Mouse (Mus musculus): ENCODE results near the gene 1700013G24Rik. TPM values are rescaled to one million over a fixed set of nuclear protein-coding genes. Genes with fewer than 3 reads are reported as not detected.

Gene 1700013G24Rik
- polyA plus RNA-seq, 1 experiment from 2014 or later = not detected

GRCm38 (mm10) chr4:137458861-137459260 lies 5.8 kb downstream of the 1700013G24Rik start:
- TF ChIP-seq CTCF (IDR thresholded peaks at IDR 0.05; ENCODE audit: low read depth) = no peak
- Histone ChIP-seq H3K36me3 (ENCODE audit: insufficient read depth) (no peaks in the 10 kb centered on the region), H3K9me3 (ENCODE audit: low read depth, low read length) (no peaks in the 10 kb centered on the region), H3K4me1 (ENCODE audit: insufficient read depth) (peaks cover 14% of the 10 kb centered on the region; the same call in 1 of the 2 replicates), H3K27ac (ENCODE audit: low read depth) (no peak overlapping the region), H3K4me3 (ENCODE audit: low read depth, low read length) (no peak overlapping the region), H3K4me2 (no peak overlapping the region), H3K27me3 (ENCODE audit: insufficient read depth, low read length) (no peaks in the 10 kb centered on the region), H3K9ac (no peak overlapping the region)
- 39% methylated on average over 5 of the region's 5 CpGs for WGBS
- ATAC-seq (ENCODE audit: insufficient read depth) = no peak
- DNase-seq = no peak

GRCm38 (mm10) chr4:137460676-137461075 lies 7.6 kb downstream of the 1700013G24Rik start:
- TF ChIP-seq CTCF (IDR thresholded peaks at IDR 0.05; ENCODE audit: low read depth) = no peak
- Histone ChIP-seq H3K27ac (ENCODE audit: low read depth) (no peak overlapping the region; the same call in 1 of the 2 replicates), H3K4me3 (ENCODE audit: low read depth, low read length) (no peak overlapping the region), H3K9ac (no peak overlapping the region), H3K4me2 (no peak overlapping the region), H3K27me3 (ENCODE audit: insufficient read depth, low read length) (no peaks in the 10 kb centered on the region), H3K9me3 (ENCODE audit: low read depth, low read length) (no peaks in the 10 kb centered on the region), H3K36me3 (ENCODE audit: insufficient read depth) (no peaks in the 10 kb centered on the region), H3K4me1 (ENCODE audit: insufficient read depth) (peaks cover 14% of the 10 kb centered on the region; the same call in 1 of the 2 replicates)
- DNase-seq (no peak), ATAC-seq (ENCODE audit: insufficient read depth) (no peak)
- 72% methylated on average over 14 of the region's 14 CpGs for WGBS

GRCm38 (mm10) chr4:137461217-137461616 lies 8.1 kb downstream of the 1700013G24Rik start:
- DNase-seq (no peak), ATAC-seq (ENCODE audit: insufficient read depth) (no peak)
- H3K27me3 ChIP-seq (ENCODE audit: insufficient read depth, low read length) = no peaks in the 10 kb centered on the region
- H3K4me2 ChIP-seq = no peak overlapping the region
- no peak overlapping the region for H3K9ac ChIP-seq
- H3K27ac ChIP-seq (ENCODE audit: low read depth) = no peak overlapping the region; the same call in 1 of the 2 replicates
- TF ChIP-seq CTCF (IDR thresholded peaks at IDR 0.05; ENCODE audit: low read depth) = no peak
- no peak overlapping the region for H3K4me3 ChIP-seq (ENCODE audit: low read depth, low read length)
- H3K36me3 ChIP-seq (ENCODE audit: insufficient read depth) = no peaks in the 10 kb centered on the region
- no peaks in the 10 kb centered on the region for H3K9me3 ChIP-seq (ENCODE audit: low read depth, low read length)
- H3K4me1 ChIP-seq (ENCODE audit: insufficient read depth) = peaks cover 14% of the 10 kb centered on the region; the same call in 1 of the 2 replicates
- WGBS = 71% methylated on average over 4 of the region's 4 CpGs

GRCm38 (mm10) chr4:137461981-137462690 lies 9.1 kb downstream of the 1700013G24Rik start:
- H3K36me3 ChIP-seq (ENCODE audit: insufficient read depth) = no peaks in the 10 kb centered on the region
- H3K9ac ChIP-seq = no peak overlapping the region
- H3K27me3 ChIP-seq (ENCODE audit: insufficient read depth, low read length) = no peaks in the 10 kb centered on the region
- peak; percentile 92 for ATAC-seq (ENCODE audit: insufficient read depth)
- no peak overlapping the region for H3K4me3 ChIP-seq (ENCODE audit: low read depth, low read length)
- H3K4me1 ChIP-seq (ENCODE audit: insufficient read depth) = peaks cover 16% of the 10 kb centered on the region
- peak; percentile 96 for DNase-seq
- no peaks in the 10 kb centered on the region for H3K9me3 ChIP-seq (ENCODE audit: low read depth, low read length)
- H3K27ac ChIP-seq (ENCODE audit: low read depth) = peak overlapping the region; percentile 74
- 19% methylated on average over 16 of the region's 16 CpGs for WGBS
- TF ChIP-seq CTCF (IDR thresholded peaks at IDR 0.05; ENCODE audit: low read depth) = no peak
- H3K4me2 ChIP-seq = no peak overlapping the region

- TF ChIP-seq CTCF (IDR thresholded peaks at IDR 0.05; ENCODE audit: low read depth) = no peak
- ATAC-seq (ENCODE audit: insufficient read depth) (no peak), DNase-seq (no peak)
- H3K4me3 ChIP-seq (ENCODE audit: low read depth, low read length) = no peak overlapping the region
- no peaks in the 10 kb centered on the region for H3K36me3 ChIP-seq (ENCODE audit: insufficient read depth)
- peaks cover 28% of the 10 kb centered on the region for H3K4me1 ChIP-seq (ENCODE audit: insufficient read depth)
- no peak overlapping the region for H3K9ac ChIP-seq
- H3K9me3 ChIP-seq (ENCODE audit: low read depth, low read length) = no peaks in the 10 kb centered on the region
- H3K27ac ChIP-seq (ENCODE audit: low read depth) = peak overlapping the region; percentile 26; the same call in 1 of the 2 replicates
- H3K4me2 ChIP-seq = no peak overlapping the region
- WGBS = 62% methylated on average over 13 of the region's 13 CpGs
- no peaks in the 10 kb centered on the region for H3K27me3 ChIP-seq (ENCODE audit: insufficient read depth, low read length)
These were observed 12.2 kb downstream of the 1700013G24Rik start for GRCm38 (mm10) chr4:137465125-137465787.

GRCm38 (mm10) chr4:137466991-137467390 lies 13.9 kb downstream of the 1700013G24Rik start:
- ATAC-seq (ENCODE audit: insufficient read depth) (no peak), DNase-seq (peak; percentile 29)
- Histone ChIP-seq H3K4me2 (no peak overlapping the region), H3K9ac (no peak overlapping the region; the same call in 1 of the 2 replicates), H3K4me1 (ENCODE audit: insufficient read depth) (peaks cover 34% of the 10 kb centered on the region), H3K27ac (ENCODE audit: low read depth) (peak overlapping the region; percentile 69), H3K4me3 (ENCODE audit: low read depth, low read length) (no peak overlapping the region), H3K36me3 (ENCODE audit: insufficient read depth) (no peaks in the 10 kb centered on the region), H3K27me3 (ENCODE audit: insufficient read depth, low read length) (no peaks in the 10 kb centered on the region), H3K9me3 (ENCODE audit: low read depth, low read length) (no peaks in the 10 kb centered on the region)
- WGBS = 70% methylated on average over 4 of the region's 4 CpGs
- TF ChIP-seq CTCF (IDR thresholded peaks at IDR 0.05; ENCODE audit: low read depth) = no peak

- Histone ChIP-seq H3K4me3 (ENCODE audit: low read depth, low read length) (no peak overlapping the region), H3K9me3 (ENCODE audit: low read depth, low read length) (no peaks in the 10 kb centered on the region), H3K4me2 (peak overlapping the region; percentile 74; the same call in 1 of the 2 replicates), H3K27ac (ENCODE audit: low read depth) (peak overlapping the region; percentile 69; the same call in 1 of the 2 replicates), H3K4me1 (ENCODE audit: insufficient read depth) (peaks cover 30% of the 10 kb centered on the region), H3K27me3 (ENCODE audit: insufficient read depth, low read length) (no peaks in the 10 kb centered on the region), H3K9ac (no peak overlapping the region), H3K36me3 (ENCODE audit: insufficient read depth) (no peaks in the 10 kb centered on the region)
- WGBS = 86% methylated on average over 2 of the region's 2 CpGs
- no peak for DNase-seq
- ATAC-seq (ENCODE audit: insufficient read depth) = no peak
- no peak for TF ChIP-seq CTCF (IDR thresholded peaks at IDR 0.05; ENCODE audit: low read depth)
These were observed 14.4 kb downstream of the 1700013G24Rik start for GRCm38 (mm10) chr4:137467525-137467924.
